Mouse (Mus musculus): Measurements from ENCODE around the gene Eid3.

Gene Eid3

DNA sequence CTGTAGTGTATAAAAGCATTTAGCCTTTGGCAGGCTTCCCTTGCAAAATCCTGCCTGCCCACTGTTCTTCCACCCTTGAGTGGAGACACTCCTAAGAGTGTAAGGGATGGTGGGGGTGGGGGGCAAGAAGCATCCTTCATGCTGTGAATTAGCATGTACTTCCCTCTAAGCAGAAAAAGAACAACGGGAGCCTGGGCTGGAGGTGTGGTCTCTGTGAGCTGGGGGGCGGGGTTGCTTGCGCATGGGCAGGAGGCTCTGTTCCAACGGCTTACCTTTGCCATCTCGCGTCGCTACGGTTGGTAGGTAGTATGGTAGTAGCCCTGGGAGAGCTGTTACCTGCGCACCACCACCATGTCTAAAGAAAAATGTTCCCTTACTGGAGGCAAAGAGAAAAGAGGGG, at the start of gene Eid3:
Gene Eid3, plus strand, starts transcription at position 271 of the 400 bp plus-strand sequence.
- no peak for DNase-seq (ENCODE audit: low read depth, low spot score)

- DNase-seq (ENCODE audit: low read depth, low spot score), result no peak
These were observed 48.9 kb upstream of the Eid3 start for GRCm38 (mm10) chr10:82817514-82817913.

DNA sequence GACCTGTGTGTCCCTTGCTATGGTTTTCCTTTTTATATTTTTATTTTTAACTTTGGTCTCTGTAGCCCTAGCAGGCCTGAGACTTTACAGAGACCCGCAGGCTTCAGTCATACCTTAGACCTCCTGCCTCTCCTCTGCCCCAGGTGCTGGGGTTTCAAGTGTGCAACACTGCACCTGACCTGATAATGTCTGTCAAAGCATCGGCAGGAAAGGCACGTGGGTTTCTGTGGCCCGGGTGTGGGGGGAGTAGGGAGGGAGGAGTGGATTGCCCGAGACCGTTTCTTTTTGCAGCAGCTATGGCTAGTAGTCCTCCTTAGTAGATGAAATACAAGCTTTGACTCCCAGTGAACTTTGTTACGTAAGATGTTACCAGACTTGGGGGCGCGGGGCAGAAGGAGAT, 48.5 kb upstream of the Eid3 start:
- no peak for DNase-seq (ENCODE audit: low read depth, low spot score)

- DNase-seq (ENCODE audit: low read depth, low spot score), result no peak
These were observed 47.8 kb upstream of the Eid3 start for GRCm38 (mm10) chr10:82818661-82819060.

DNA sequence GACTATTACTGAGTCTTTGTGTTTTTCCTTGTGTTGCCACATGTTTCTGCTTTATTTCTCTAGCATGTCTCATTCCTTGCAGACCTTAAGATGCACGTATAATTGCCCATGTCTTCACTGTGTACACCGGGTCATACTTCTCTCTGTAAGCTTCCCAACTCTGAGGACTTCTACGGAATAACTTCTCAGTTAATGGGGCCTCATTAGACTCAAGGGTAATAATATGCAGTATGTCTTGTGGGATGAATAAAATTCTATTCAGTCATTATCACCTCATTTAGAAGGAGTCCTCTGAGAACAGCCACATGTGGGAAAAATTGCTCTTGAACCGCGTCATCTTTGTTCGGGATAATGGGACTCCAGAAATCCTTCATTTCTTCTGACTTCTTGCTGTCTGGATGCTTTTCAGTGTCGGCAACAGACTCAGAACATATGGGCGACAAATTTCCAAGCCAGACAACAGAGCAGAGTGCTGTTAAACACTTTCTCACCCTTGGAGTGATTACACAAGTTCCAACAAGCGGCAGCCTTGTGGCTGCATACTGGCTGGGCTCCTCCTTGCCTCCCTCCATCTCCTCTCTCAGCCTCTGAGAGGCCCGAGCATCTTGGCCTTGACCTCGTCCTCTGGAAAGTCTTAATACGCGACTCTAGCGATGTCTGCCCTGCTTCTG, 43.2 kb upstream of the Eid3 start:
- DNase-seq (ENCODE audit: low read depth, low spot score), result no peak

DNA sequence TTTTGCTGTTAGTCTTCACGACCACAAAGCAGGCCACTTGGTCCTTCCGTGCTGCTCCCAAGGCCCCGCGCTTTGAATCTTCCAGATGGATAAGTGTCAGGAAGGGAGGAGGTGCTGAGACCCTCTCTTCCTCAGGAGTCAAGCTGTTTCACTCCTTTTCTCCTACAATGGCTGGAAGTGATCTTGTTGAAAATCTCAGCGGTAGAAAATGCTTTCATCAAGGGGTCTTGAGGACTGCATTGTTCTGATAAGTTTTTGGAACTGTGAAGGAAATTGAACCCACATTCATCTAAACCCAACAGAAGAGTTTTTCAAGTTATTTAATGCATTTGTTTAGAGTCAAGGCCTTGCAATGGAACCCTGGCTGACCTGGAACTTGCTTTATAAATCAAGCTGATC, 42.6 kb upstream of the Eid3 start:
- no peak for DNase-seq (ENCODE audit: low read depth, low spot score)

DNA sequence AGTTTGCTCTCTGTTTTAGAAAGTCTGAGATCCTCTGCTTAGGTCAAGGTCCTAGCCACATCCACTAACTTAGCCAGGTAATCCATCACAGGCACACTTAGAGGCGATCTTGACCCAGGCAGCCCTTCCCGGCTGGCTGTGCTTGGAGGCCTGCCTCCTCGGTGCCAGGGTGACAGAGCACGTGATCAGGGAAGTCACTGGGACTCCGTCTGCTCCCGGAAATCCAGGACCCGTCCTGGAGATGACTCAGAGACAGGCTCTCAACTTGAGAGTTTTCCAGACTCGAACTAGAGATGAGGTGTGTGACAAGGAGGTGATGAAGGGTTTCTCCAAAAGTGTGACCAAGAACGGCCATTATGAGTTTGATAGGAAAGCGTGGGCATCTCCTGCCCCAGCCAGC, 41.9 kb upstream of the Eid3 start:
- no peak for DNase-seq (ENCODE audit: low read depth, low spot score)

- DNase-seq (ENCODE audit: low read depth, low spot score), result no peak
These were observed 39.9 kb upstream of the Eid3 start for GRCm38 (mm10) chr10:82826516-82826915.

DNA sequence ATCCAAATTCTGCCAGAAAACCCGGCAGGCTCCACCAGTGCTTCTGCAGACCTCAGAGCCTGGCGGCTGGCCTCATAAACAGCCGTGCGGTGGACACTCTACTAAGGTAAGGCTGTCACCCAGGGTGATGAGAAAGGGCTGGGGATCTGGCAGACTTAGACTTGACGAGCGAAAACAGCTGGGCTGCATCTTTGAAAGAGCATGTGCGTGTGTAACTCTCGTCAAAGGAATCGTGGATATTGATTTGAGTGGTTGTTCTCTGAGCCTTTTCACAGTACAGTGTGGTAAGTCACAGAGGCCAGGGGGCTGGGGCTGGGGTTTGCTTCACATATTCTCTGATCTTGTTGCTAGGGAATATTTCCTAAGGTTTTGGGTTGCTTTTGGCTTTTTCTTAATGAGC, 32.5 kb upstream of the Eid3 start, which contains the start of gene Txnrd1:
Gene Txnrd1, plus strand, starts transcription at position 26 of the 400 bp plus-strand sequence.
- no peak for DNase-seq (ENCODE audit: low read depth, low spot score)

DNA sequence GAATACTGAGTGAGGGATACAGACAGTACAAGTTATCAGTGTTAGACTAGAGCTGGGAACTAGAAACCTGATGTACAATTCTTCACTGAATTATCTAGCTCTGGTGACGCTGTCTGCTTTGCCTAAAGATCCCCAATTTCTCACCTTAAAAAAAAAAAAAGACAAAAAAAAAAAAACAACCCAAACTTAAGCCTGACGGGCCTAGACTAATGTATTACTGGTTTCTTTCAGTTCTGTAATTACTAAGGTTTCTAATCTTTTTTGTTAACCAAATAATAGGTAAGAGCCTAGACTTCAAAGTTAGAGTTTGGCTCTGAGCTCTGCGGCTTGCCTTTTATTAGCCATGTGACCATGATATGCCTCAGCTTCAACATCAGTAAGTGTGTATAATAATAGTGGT, 30.5 kb upstream of the Eid3 start:
- no peak for DNase-seq (ENCODE audit: low read depth, low spot score)

GRCm38 (mm10) chr10:82838390-82838789, 28.0 kb upstream of the Eid3 start:
- no peak for DNase-seq (ENCODE audit: low read depth, low spot score)

GRCm38 (mm10) chr10:82844090-82844489, 22.3 kb upstream of the Eid3 start:
- DNase-seq (ENCODE audit: low read depth, low spot score), result no peak

- DNase-seq (ENCODE audit: low read depth, low spot score), result peak; percentile 50
These were observed 21.7 kb upstream of the Eid3 start for GRCm38 (mm10) chr10:82844731-82845130.

DNA sequence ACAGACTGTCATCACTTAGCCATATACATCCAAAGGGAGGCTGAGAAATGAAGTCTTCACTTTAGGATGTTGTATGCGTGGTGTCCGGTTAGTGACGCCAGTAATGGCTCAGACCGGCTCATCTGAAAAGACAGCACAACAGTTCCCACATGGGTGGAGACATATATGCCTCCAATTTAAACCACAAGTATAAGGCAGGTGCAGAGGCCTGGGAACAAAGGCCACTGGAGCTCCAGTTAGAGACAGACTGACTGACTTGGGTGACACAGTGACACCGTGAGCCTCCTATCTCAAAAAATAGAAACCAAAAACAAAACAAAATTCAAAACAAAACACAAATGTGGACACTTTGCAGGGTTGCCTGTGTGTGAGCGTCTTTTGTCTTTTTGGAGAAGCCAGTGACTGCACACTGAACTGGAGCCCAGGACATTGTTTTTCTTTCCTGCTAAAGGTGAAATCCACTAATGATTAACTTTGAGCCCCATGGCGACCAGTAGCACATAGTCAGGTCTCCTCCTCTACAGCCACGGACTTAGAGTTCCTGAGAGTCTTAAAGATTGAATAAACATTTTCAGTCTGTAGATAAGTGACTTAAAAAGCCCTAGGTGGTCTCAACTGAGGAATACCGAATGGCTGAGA, 18.5 kb upstream of the Eid3 start:
- no peak for DNase-seq (ENCODE audit: low read depth, low spot score)

- no peak for DNase-seq (ENCODE audit: low read depth, low spot score)
These were observed 16.6 kb upstream of the Eid3 start for GRCm38 (mm10) chr10:82849686-82850353.

DNA sequence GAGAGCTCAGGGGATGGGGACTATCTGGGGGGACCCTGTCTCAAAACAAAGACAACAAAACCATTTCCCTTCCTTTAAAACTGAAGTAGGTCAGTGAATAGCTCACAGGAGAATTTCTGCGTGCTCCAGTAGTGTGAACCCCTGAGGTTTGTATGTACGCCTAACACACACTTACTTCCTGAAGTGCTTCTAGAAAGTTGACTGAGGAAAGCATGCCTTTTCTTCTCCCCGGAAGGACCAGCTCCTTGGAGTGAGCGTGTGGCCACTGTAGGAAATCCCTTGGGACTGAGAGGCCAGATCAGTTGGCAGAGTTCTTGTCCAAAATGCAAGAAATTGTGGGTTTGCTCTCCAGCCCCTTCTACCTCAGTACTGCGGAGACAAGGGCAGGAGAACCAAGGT, 16.1 kb upstream of the Eid3 start:
- DNase-seq (ENCODE audit: low read depth, low spot score), result no peak

DNA sequence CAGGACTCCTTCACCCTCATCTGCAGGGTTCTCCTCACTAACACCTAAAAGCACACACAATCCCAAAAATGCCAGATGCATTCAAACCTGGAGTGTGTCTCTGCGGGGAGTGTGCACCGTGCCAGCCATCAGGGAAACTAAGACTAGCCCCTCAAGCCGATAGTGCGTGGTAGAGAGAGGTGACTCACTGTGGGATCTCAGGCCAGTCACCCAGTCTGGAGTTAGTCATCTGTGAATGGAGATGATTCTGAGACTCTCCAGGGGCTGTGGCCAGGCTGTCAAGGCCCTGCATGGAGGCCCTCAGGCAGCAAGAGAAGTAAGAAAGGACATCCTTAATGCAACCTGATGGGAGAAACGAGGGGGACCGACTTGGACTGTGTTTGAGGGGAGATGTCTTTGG, 14.7 kb upstream of the Eid3 start:
- DNase-seq (ENCODE audit: low read depth, low spot score), result no peak

DNA sequence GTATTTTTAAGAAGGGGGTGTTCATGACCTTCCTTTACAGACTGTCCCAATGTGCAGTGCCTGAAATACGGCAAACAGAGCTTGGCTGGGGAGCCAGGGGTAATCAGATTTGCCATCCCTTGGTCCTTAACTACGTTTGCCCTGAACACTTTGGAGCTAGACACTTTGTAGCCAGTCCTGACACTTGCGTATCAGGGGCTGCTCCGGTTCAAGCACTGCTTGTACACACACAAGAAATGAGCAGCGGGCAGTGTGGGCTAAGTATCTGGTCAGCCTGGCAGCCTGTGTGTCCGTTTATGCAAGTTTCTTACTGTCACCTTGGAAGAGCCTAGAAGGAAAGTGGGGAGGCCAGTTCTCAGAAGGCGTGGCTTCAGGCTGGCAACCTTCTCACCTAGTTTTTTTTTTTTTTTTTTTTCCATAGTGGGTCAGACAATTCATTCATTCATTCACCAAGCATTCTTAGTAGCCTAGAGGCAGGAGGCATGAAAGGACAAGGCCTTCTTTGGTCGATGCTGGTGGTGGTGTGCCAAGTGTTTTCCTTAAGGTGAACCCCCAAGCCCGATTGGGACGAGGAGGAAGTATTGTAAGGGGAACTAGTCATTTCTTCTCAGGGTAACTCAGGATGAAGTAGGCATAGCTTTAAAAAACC, 8.3 kb upstream of the Eid3 start:
- DNase-seq (ENCODE audit: low read depth, low spot score), result peak; percentile 30

DNA sequence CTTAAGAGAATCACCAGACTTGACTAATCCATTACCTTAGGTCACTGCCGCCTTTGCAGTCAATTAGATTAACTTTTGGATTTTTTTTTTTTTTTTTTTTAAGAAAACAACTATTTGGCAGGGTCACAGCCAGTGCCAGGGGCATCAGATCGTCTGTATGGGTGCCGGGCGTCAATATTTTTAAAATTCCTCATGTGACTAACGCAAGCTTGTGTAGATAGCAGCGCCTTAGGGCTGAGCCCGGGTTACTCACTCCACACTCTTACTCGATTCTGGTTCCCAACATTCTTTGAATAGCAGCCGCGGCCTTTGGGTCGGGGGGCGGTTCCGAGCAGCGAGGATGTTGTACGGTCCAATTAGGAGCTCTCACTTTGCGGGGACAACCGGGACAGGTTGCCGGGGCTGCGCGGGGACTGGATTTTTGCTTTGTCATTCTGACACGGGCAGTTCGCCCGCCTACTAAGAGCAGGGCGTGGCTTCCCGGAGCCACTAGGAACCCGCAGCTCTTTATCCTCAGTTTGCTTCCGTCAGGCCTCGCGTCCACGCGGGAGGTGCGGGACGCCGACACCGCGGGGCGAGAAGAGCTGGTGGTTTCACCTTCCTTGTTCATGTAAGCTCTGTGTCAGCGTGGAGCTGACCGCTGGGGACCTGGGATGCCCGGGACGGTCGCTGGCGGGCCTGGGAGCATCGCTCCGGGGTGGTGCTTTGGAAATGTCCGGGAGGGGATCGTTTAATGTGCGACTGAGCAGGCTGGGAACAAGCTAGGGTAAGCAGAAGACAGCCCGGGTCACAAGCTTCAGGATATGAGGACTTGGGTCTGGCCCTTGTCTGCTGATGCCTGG, 7.5 kb upstream of the Eid3 start:
- DNase-seq (ENCODE audit: low read depth, low spot score), result peak; percentile 95

GRCm38 (mm10) chr10:82859533-82859915, 6.9 kb upstream of the Eid3 start:
- peak; percentile 46 for DNase-seq (ENCODE audit: low read depth, low spot score)

DNA sequence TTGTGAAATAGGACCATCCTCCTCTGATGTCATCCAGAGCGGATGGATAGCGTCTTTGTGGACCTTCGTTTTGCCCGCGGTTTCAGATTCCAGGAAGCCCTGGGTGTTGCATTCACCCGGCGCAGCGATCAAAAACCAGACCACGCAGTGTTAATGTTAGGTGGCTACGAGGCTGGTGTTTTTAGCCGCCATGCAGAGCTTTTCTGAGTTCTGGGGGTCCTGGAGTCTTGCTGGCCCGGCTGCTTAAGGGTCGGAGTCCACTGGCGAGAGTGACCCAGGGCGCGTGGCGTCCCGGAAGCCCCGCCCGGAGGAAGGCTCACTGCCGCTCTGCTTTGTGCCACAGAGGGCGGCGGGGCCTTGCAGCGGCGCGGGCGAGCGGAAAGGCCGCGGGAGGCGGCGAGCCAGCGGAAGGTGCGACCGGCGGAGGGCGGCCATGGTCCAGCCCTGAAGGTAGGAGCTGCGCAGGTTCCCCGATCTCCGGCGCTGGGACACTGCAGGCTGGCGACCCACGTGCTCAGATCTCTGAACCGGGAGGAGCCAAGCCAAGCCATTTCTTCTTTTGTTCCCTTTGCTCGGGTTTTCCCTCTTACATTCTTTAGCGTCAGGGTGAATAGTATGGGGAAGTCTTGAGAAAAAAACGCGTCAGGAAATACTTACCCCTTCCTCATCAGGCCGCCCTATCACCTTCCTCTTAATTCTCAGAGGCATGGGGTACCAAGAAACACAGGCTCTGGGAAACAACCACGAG, 6.1 kb upstream of the Eid3 start:
- DNase-seq (ENCODE audit: low read depth, low spot score), result peak; percentile 38

Data from skeletal muscle tissue, adult 2 months (tissue).